Mouse (Mus musculus): ENCODE measurements around the gene Synj2. TPM values are rescaled to one million over a fixed set of nuclear protein-coding genes. Genes with fewer than 3 reads are reported as not detected.

Gene Synj2
- polyA plus RNA-seq, 1 experiment from 2014 or later: 1.3 TPM

DNA sequence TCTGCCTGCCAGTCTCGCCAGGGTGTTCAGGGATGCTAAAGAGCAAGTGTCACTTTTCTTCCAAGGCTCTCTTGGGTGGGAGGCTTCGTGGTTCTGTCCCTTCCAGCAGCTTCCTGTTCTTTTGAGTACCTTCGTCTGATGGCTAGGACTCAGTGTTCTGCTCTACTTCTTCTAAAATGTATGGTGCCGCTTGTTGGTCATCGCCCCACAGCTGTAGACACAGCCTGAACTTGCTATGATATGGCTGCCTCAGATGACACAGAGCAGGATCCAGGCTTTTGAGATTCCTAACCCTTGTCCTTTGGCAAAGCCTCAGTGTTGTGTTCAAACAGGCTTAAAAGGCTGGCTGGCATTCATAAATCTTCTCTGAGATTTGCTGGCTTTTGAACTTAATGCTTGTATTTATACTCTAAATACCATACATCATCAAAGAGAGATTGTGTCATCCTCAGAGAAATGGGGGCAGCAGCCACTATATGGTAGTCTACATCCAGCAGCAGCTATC, 58.0 kb downstream of the Synj2 start:
- Histone ChIP-seq H3K9ac (no peak overlapping the region), H3K9me3 (ENCODE audit: control insufficient read depth, low read length) (no peaks in the 10 kb centered on the region), H3K27ac (no peak overlapping the region), H3K4me3 (replicated peaks; ENCODE audit: low read length) (no peak overlapping the region), H3K27me3 (ENCODE audit: control insufficient read depth, insufficient read depth, low read length) (no peaks in the 10 kb centered on the region), H3K4me2 (replicated peaks) (no peak overlapping the region), H3K36me3 (replicated peaks; ENCODE audit: control insufficient read depth, insufficient read depth) (no peaks in the 10 kb centered on the region), H3K4me1 (replicated peaks; ENCODE audit: control insufficient read depth, insufficient read depth, low read length) (no peaks in the 10 kb centered on the region; the same call in 1 of the 2 replicates)
- ATAC-seq (ENCODE audit: low FRiP score): no peak
- 81% methylated on average over 5 of the region's 5 CpGs for WGBS
- DNase-seq (ENCODE audit: low spot score): no peak

DNA sequence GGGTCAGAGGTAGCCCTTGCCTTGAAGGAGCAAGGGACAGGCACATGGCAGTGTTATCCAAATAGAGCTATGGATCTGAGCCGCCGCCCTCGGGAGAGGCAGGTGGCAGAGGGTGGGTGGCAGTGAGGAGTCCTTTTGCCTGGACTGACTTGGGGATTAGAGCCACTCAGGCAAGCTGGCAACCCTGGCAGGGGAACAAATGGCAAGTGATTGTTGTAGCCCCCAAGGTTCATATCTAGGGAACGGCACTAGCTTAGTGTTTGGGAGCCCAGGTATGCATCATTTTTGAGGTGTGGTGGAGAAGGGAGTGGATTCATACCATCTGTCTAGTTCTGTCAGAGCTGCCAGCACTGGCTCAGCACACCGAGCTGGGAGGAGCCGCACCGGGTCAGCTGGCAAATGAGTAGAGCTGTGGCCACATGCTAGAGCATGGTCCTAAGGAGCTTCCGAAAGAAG, 59.8 kb downstream of the Synj2 start:
- ATAC-seq (ENCODE audit: low FRiP score): no peak
- no peak overlapping the region for H3K4me2 ChIP-seq (replicated peaks)
- no peak for DNase-seq (ENCODE audit: low spot score)

DNA sequence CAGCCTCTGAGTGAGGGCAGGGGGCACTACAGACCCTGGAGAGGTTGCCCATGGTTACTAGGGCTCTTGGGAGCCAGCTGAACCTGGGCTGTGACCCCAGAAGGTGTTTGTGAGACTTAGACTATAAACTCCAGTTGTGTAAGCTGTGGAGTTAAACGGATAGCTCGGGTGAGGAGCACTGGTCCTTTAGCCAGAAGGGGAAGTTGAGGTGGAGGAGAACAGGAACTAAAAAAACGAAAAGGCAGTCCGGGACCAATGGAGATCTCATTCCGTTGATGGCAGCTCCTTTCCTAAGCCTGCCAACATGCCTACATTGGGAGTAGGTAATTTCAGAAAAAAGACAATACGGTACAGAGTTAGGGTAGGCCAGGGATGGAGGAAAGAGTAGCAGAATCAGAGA, 60.3 kb downstream of the Synj2 start:
- Histone ChIP-seq H3K4me1 (replicated peaks; ENCODE audit: control insufficient read depth, insufficient read depth, low read length) (peaks cover 7% of the 10 kb centered on the region; the same call in 1 of the 2 replicates), H3K27ac (no peak overlapping the region), H3K36me3 (replicated peaks; ENCODE audit: control insufficient read depth, insufficient read depth) (no peaks in the 10 kb centered on the region), H3K4me3 (replicated peaks; ENCODE audit: low read length) (no peak overlapping the region), H3K9me3 (ENCODE audit: control insufficient read depth, low read length) (no peaks in the 10 kb centered on the region), H3K27me3 (ENCODE audit: control insufficient read depth, insufficient read depth, low read length) (no peaks in the 10 kb centered on the region), H3K9ac (no peak overlapping the region), H3K4me2 (replicated peaks) (no peak overlapping the region)
- 89% methylated on average over 6 of the region's 6 CpGs for WGBS
- DNase-seq (ENCODE audit: low spot score) (no peak), ATAC-seq (ENCODE audit: low FRiP score) (no peak)

More for the DNA sequence above, 59.8 kb downstream of the Synj2 start:
- no peak overlapping the region for H3K9ac ChIP-seq
- no peaks in the 10 kb centered on the region for H3K36me3 ChIP-seq (replicated peaks; ENCODE audit: control insufficient read depth, insufficient read depth)
- no peaks in the 10 kb centered on the region for H3K9me3 ChIP-seq (ENCODE audit: control insufficient read depth, low read length)
- H3K27ac ChIP-seq: no peak overlapping the region
- H3K27me3 ChIP-seq (ENCODE audit: control insufficient read depth, insufficient read depth, low read length): no peaks in the 10 kb centered on the region
- WGBS: 88% methylated on average over 8 of the region's 8 CpGs
- no peak overlapping the region for H3K4me3 ChIP-seq (replicated peaks; ENCODE audit: low read length)
- peaks cover 6% of the 10 kb centered on the region; the same call in 1 of the 2 replicates for H3K4me1 ChIP-seq (replicated peaks; ENCODE audit: control insufficient read depth, insufficient read depth, low read length)

DNA sequence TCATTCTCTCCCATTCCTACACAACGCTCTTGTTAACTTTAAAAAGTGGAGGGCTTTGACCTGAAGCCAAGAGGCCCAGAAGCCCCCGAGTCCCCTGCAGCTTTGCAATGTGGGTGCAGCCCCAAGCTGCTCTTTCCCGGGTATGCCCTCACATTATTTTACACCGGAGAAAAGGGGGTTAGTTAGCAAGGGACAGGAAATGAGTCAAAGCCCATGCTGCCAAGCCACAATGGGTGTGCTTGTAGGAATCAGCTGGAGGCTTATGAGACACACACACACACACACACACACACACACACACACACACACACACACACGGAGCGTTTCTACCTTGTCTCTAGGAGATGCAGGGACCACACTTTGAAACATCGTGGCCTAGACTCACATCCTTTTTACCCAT, 60.8 kb downstream of the Synj2 start:
- no peak for ATAC-seq (ENCODE audit: low FRiP score)
- Histone ChIP-seq H3K36me3 (replicated peaks; ENCODE audit: control insufficient read depth, insufficient read depth) (no peaks in the 10 kb centered on the region), H3K4me1 (replicated peaks; ENCODE audit: control insufficient read depth, insufficient read depth, low read length) (peaks cover 7% of the 10 kb centered on the region; the same call in 1 of the 2 replicates), H3K4me3 (replicated peaks; ENCODE audit: low read length) (no peak overlapping the region), H3K27ac (no peak overlapping the region), H3K9me3 (ENCODE audit: control insufficient read depth, low read length) (no peaks in the 10 kb centered on the region), H3K4me2 (replicated peaks) (no peak overlapping the region), H3K9ac (no peak overlapping the region), H3K27me3 (ENCODE audit: control insufficient read depth, insufficient read depth, low read length) (no peaks in the 10 kb centered on the region)
- WGBS: 79% methylated on average over 7 of the region's 7 CpGs
- no peak for DNase-seq (ENCODE audit: low spot score)

DNA sequence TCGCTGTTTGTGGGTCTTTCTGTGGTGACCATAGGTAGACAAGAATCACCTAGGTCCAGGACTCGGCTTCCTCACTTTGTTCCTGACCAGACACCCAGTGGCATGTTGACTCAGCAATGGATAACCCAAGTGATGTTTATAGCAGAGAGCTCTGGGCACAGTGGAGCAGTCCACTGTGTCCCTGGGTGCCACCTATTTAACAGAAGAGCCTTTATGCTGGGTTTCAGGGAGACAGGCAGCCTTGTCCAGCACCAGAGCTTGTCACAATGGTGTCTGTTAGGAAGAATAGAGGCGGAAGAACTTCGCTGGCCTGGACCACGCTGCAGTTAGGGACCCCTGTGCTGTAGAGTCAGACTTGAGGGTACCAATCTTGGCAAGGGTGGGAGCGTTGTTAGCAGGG, 61.5 kb downstream of the Synj2 start:
- H3K9ac ChIP-seq: no peak overlapping the region
- H3K4me3 ChIP-seq (replicated peaks; ENCODE audit: low read length): no peak overlapping the region
- no peaks in the 10 kb centered on the region for H3K9me3 ChIP-seq (ENCODE audit: control insufficient read depth, low read length)
- H3K27ac ChIP-seq: no peak overlapping the region
- no peak overlapping the region for H3K4me2 ChIP-seq (replicated peaks)
- WGBS: 88% methylated on average over 6 of the region's 6 CpGs
- no peak for ATAC-seq (ENCODE audit: low FRiP score)
- H3K36me3 ChIP-seq (replicated peaks; ENCODE audit: control insufficient read depth, insufficient read depth): no peaks in the 10 kb centered on the region
- peaks cover 7% of the 10 kb centered on the region; the same call in 1 of the 2 replicates for H3K4me1 ChIP-seq (replicated peaks; ENCODE audit: control insufficient read depth, insufficient read depth, low read length)
- DNase-seq (ENCODE audit: low spot score): no peak
- no peaks in the 10 kb centered on the region for H3K27me3 ChIP-seq (ENCODE audit: control insufficient read depth, insufficient read depth, low read length)

DNA sequence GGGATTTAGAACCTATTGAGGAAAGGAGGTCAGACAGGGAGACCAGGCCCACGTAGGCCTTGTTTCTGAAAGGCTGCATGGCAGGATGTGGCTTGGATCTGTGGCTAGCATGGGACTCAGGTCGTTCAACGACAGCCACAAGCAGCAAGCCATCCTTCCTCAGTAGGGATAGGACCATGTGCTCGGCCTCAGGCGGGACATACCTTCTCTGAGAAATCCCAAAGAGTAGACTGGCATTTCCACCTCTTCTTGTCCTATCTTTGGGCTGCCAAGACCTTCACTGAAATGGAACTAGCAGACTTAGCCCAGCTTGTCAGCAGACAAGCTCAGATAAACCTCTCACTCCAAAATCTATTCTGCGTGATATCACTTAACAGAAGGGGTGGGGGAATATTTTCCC, 62.6 kb downstream of the Synj2 start:
- no peaks in the 10 kb centered on the region for H3K27me3 ChIP-seq (ENCODE audit: control insufficient read depth, insufficient read depth, low read length)
- H3K9me3 ChIP-seq (ENCODE audit: control insufficient read depth, low read length): no peaks in the 10 kb centered on the region
- no peak for ATAC-seq (ENCODE audit: low FRiP score)
- no peak overlapping the region for H3K27ac ChIP-seq
- no peak overlapping the region for H3K4me2 ChIP-seq (replicated peaks)
- H3K9ac ChIP-seq: no peak overlapping the region
- DNase-seq (ENCODE audit: low spot score): no peak
- no peak overlapping the region for H3K4me3 ChIP-seq (replicated peaks; ENCODE audit: low read length)
- no peaks in the 10 kb centered on the region for H3K36me3 ChIP-seq (replicated peaks; ENCODE audit: control insufficient read depth, insufficient read depth)
- WGBS: 96% methylated on average over 6 of the region's 6 CpGs
- H3K4me1 ChIP-seq (replicated peaks; ENCODE audit: control insufficient read depth, insufficient read depth, low read length): 0 out of 2 replicates have a peak, but pooled peaks cover 7% of the 10 kb centered on the region

DNA sequence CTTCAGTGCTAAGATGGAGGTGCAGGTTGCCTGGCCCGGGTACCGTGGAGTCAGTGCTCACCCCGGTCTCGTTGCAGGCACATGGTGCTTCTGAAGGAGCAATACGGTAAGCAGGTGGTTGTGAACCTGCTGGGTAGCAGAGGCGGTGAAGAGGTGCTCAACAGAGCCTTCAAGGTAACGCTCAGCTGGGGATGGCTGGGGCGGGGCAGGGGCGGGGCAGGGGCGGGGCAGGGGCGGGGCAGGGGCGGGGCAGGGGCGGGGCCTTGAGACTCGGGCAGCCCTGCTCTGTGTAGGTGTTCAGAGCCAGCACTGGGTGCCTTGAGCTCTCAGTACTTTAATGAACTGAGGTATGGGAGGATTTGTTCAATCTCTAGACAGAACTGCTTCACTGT, 64.2 kb downstream of the Synj2 start:
- WGBS: 12% methylated on average over 14 of the region's 14 CpGs

DNA sequence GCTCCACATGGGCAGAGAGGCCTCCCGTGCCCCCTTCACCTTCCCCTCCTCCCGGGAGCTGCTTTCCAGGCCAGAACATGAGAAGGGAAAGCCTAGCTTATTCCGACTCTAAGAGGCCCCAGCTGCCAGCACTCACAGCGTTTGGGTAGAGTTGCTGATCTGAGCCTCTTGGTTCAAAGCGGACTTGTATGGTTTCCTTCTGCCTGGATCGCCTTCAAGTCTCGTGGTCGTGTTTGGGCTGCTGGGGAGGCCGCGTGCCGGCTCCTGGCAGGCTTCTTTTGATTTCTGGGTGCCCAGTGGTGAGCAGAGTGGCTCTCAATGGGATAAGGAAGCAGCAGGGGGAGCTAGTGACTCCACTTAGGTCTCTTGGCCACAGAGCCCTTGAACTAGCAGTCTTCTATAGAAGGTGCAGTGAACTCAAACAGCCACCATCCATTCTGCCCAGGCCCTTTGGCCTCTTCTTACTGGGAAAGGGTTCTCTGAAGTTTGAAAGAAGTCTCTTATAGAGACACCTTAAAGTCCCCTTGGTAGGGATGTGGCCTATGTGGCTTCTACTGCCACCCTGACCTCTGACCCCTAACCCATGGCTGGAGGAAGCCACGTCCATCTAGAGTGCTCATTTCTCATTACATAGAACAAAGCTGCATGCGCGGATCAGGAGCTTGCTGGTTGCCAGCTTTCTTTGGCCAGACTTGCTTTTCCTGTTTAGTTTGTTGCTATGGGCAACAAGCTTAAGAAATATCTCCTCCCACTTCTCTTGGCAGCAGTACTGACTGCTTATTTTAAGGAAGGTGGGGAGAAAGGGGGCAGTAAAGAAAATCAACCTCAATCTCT, 64.8 kb downstream of the Synj2 start:
- Histone ChIP-seq H3K4me2 (replicated peaks) (no peak overlapping the region), H3K9ac (no peak overlapping the region), H3K36me3 (replicated peaks; ENCODE audit: control insufficient read depth, insufficient read depth) (no peaks in the 10 kb centered on the region), H3K4me3 (replicated peaks; ENCODE audit: low read length) (no peak overlapping the region), H3K27me3 (ENCODE audit: control insufficient read depth, insufficient read depth, low read length) (no peaks in the 10 kb centered on the region), H3K4me1 (replicated peaks; ENCODE audit: control insufficient read depth, insufficient read depth, low read length) (0 out of 2 replicates have a peak, but pooled peaks cover 7% of the 10 kb centered on the region), H3K27ac (no peak overlapping the region), H3K9me3 (ENCODE audit: control insufficient read depth, low read length) (no peaks in the 10 kb centered on the region)
- ATAC-seq (ENCODE audit: low FRiP score) (no peak), DNase-seq (ENCODE audit: low spot score) (peak; percentile 67)
- WGBS: 27% methylated on average over 14 of the region's 14 CpGs

More for the DNA sequence above, 64.2 kb downstream of the Synj2 start:
- DNase-seq (ENCODE audit: low spot score): no peak
- H3K4me2 ChIP-seq (replicated peaks): no peak overlapping the region
- H3K4me1 ChIP-seq (replicated peaks; ENCODE audit: control insufficient read depth, insufficient read depth, low read length): 0 out of 2 replicates have a peak, but pooled peaks cover 7% of the 10 kb centered on the region
- no peak overlapping the region for H3K4me3 ChIP-seq (replicated peaks; ENCODE audit: low read length)
- ATAC-seq (ENCODE audit: low FRiP score): peak; percentile 31; the same call in 1 of the 2 replicates
- no peaks in the 10 kb centered on the region for H3K36me3 ChIP-seq (replicated peaks; ENCODE audit: control insufficient read depth, insufficient read depth)
- no peak overlapping the region for H3K27ac ChIP-seq
- H3K9ac ChIP-seq: no peak overlapping the region
- H3K9me3 ChIP-seq (ENCODE audit: control insufficient read depth, low read length): no peaks in the 10 kb centered on the region
- H3K27me3 ChIP-seq (ENCODE audit: control insufficient read depth, insufficient read depth, low read length): no peaks in the 10 kb centered on the region

DNA sequence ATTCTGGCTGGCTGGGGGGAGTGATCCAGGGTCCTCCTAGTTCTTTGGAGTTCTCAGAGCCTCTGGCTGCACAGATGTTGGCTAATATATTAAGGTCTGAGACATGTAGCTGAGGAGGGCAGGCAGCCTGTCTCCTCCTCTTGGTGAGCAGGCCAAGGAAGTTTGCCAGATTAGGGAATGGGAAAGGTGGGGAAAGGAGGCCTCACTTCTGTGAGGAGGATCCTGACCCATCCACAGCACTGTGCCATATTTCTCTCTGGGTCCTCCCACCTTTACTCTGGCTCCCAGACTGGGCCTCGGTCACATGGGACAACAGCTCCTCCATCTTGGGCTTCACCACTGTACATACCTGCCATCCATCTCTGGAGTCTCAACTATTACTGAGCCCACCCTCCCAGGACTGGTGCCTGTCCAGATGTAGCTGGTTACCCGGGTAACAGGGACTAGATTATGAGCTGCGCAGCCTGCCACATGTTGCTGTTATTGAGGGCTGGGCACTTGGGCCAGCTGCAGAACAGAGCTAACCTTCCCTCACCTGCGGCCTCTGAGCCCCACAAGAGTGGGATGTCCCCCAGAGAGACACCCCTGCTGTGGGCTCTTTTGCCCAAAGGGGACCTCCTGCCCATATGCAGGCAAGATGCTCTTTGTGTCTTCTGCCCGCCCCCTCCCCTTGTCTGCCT, 66.2 kb downstream of the Synj2 start:
- 83% methylated on average over 5 of the region's 5 CpGs for WGBS

More for the DNA sequence above, 66.2 kb downstream of the Synj2 start:
- Histone ChIP-seq H3K4me2 (replicated peaks) (no peak overlapping the region), H3K9ac (no peak overlapping the region), H3K4me1 (replicated peaks; ENCODE audit: control insufficient read depth, insufficient read depth, low read length) (0 out of 2 replicates have a peak, but pooled peaks cover 7% of the 10 kb centered on the region), H3K27me3 (ENCODE audit: control insufficient read depth, insufficient read depth, low read length) (no peaks in the 10 kb centered on the region), H3K9me3 (ENCODE audit: control insufficient read depth, low read length) (no peaks in the 10 kb centered on the region), H3K4me3 (replicated peaks; ENCODE audit: low read length) (no peak overlapping the region), H3K27ac (no peak overlapping the region), H3K36me3 (replicated peaks; ENCODE audit: control insufficient read depth, insufficient read depth) (no peaks in the 10 kb centered on the region)
- ATAC-seq (ENCODE audit: low FRiP score) (0 out of 2 replicates have a peak, but pooled peaks have one; percentile 24), DNase-seq (ENCODE audit: low spot score) (no peak)
